Mouse (Mus musculus): ENCODE data around the gene Slc9a8. TPM values are rescaled to one million over a fixed set of nuclear protein-coding genes. Genes with fewer than 3 reads are reported as not detected.

Gene Slc9a8
- polyA plus RNA-seq, 1 experiment from 2014 or later, result 16.2 TPM

- Histone ChIP-seq H3K36me3 (ENCODE audit: control insufficient read depth, insufficient read depth, low read length) (peaks cover 17% of the 10 kb centered on the region), H3K4me3 (ENCODE audit: low read depth, low read length) (no peak overlapping the region), H3K27me3 (ENCODE audit: control insufficient read depth, insufficient read depth, low read length) (no peaks in the 10 kb centered on the region), H3K9ac (ENCODE audit: low read length) (no peak overlapping the region), H3K4me2 (ENCODE audit: low read depth) (no peak overlapping the region), H3K4me1 (ENCODE audit: control insufficient read depth, insufficient read depth, low read length) (peaks cover 6% of the 10 kb centered on the region; the same call in 1 of the 2 replicates), H3K9me3 (ENCODE audit: control insufficient read depth, low read length) (no peaks in the 10 kb centered on the region), H3K27ac (ENCODE audit: low read depth, low read length) (no peak overlapping the region)
- 91% methylated on average over 4 of the region's 4 CpGs for WGBS
- ATAC-seq (ENCODE audit: insufficient read depth, low FRiP score, low TSS enrichment) (no peak), DNase-seq (ENCODE audit: low spot score) (no peak)
Observed at GRCm38 (mm10) chr2:167508569-167508968, 87.1 kb downstream of the Slc9a8 start.

- Histone ChIP-seq H3K9me3 (ENCODE audit: control insufficient read depth, low read length) (no peaks in the 10 kb centered on the region), H3K36me3 (ENCODE audit: control insufficient read depth, insufficient read depth, low read length) (peaks cover 24% of the 10 kb centered on the region), H3K27me3 (ENCODE audit: control insufficient read depth, insufficient read depth, low read length) (no peaks in the 10 kb centered on the region), H3K4me3 (ENCODE audit: low read depth, low read length) (no peak overlapping the region), H3K4me1 (ENCODE audit: control insufficient read depth, insufficient read depth, low read length) (no peaks in the 10 kb centered on the region; the same call in 1 of the 2 replicates), H3K9ac (ENCODE audit: low read length) (no peak overlapping the region), H3K27ac (ENCODE audit: low read depth, low read length) (no peak overlapping the region), H3K4me2 (ENCODE audit: low read depth) (no peak overlapping the region)
- 92% methylated on average over 3 of the region's 3 CpGs for WGBS
- DNase-seq (ENCODE audit: low spot score) (no peak), ATAC-seq (ENCODE audit: insufficient read depth, low FRiP score, low TSS enrichment) (no peak)
Observed at GRCm38 (mm10) chr2:167510485-167510884, 89.0 kb downstream of the Slc9a8 start.

GRCm38 (mm10) chr2:167512365-167512764 is 90.9 kb downstream of the Slc9a8 start:
- H3K4me3 ChIP-seq (ENCODE audit: low read depth, low read length), result no peak overlapping the region
- no peak overlapping the region for H3K9ac ChIP-seq (ENCODE audit: low read length)
- ATAC-seq (ENCODE audit: insufficient read depth, low FRiP score, low TSS enrichment) (no peak), DNase-seq (ENCODE audit: low spot score) (no peak)
- H3K27ac ChIP-seq (ENCODE audit: low read depth, low read length), result no peak overlapping the region
- H3K4me2 ChIP-seq (ENCODE audit: low read depth), result no peak overlapping the region
- 96% methylated on average over 9 of the region's 9 CpGs for WGBS
- peaks cover 31% of the 10 kb centered on the region for H3K36me3 ChIP-seq (ENCODE audit: control insufficient read depth, insufficient read depth, low read length)
- H3K4me1 ChIP-seq (ENCODE audit: control insufficient read depth, insufficient read depth, low read length), result no peaks in the 10 kb centered on the region
- H3K27me3 ChIP-seq (ENCODE audit: control insufficient read depth, insufficient read depth, low read length), result no peaks in the 10 kb centered on the region
- H3K9me3 ChIP-seq (ENCODE audit: control insufficient read depth, low read length), result no peaks in the 10 kb centered on the region

GRCm38 (mm10) chr2:167512970-167513369 is 91.5 kb downstream of the Slc9a8 start:
- no peak for DNase-seq (ENCODE audit: low spot score)

GRCm38 (mm10) chr2:167514641-167515040 is 93.1 kb downstream of the Slc9a8 start:
- no peak overlapping the region for H3K4me2 ChIP-seq (ENCODE audit: low read depth)
- no peak overlapping the region for H3K27ac ChIP-seq (ENCODE audit: low read depth, low read length)
- no peak overlapping the region for H3K9ac ChIP-seq (ENCODE audit: low read length)
- no peak for DNase-seq (ENCODE audit: low spot score)
- 96% methylated on average over 4 of the region's 4 CpGs for WGBS
- H3K4me1 ChIP-seq (ENCODE audit: control insufficient read depth, insufficient read depth, low read length), result no peaks in the 10 kb centered on the region
- no peak for ATAC-seq (ENCODE audit: insufficient read depth, low FRiP score, low TSS enrichment)
- peaks cover 29% of the 10 kb centered on the region for H3K36me3 ChIP-seq (ENCODE audit: control insufficient read depth, insufficient read depth, low read length)
- no peaks in the 10 kb centered on the region for H3K9me3 ChIP-seq (ENCODE audit: control insufficient read depth, low read length)
- no peak overlapping the region for H3K4me3 ChIP-seq (ENCODE audit: low read depth, low read length)
- H3K27me3 ChIP-seq (ENCODE audit: control insufficient read depth, insufficient read depth, low read length), result no peaks in the 10 kb centered on the region

More at GRCm38 (mm10) chr2:167512970-167513369, 91.5 kb downstream of the Slc9a8 start:
- H3K9ac ChIP-seq (ENCODE audit: low read length), result no peak overlapping the region
- H3K9me3 ChIP-seq (ENCODE audit: control insufficient read depth, low read length), result no peaks in the 10 kb centered on the region
- H3K27ac ChIP-seq (ENCODE audit: low read depth, low read length), result no peak overlapping the region
- 91% methylated on average over 5 of the region's 5 CpGs for WGBS
- peaks cover 35% of the 10 kb centered on the region for H3K36me3 ChIP-seq (ENCODE audit: control insufficient read depth, insufficient read depth, low read length)
- H3K4me2 ChIP-seq (ENCODE audit: low read depth), result no peak overlapping the region
- no peaks in the 10 kb centered on the region for H3K27me3 ChIP-seq (ENCODE audit: control insufficient read depth, insufficient read depth, low read length)
- H3K4me1 ChIP-seq (ENCODE audit: control insufficient read depth, insufficient read depth, low read length), result no peaks in the 10 kb centered on the region
- no peak for ATAC-seq (ENCODE audit: insufficient read depth, low FRiP score, low TSS enrichment)
- H3K4me3 ChIP-seq (ENCODE audit: low read depth, low read length), result no peak overlapping the region

GRCm38 (mm10) chr2:167515688-167516087 is 94.2 kb downstream of the Slc9a8 start:
- DNase-seq (ENCODE audit: low spot score) (no peak), ATAC-seq (ENCODE audit: insufficient read depth, low FRiP score, low TSS enrichment) (no peak)
- Histone ChIP-seq H3K4me3 (ENCODE audit: low read depth, low read length) (no peak overlapping the region), H3K4me1 (ENCODE audit: control insufficient read depth, insufficient read depth, low read length) (no peaks in the 10 kb centered on the region), H3K4me2 (ENCODE audit: low read depth) (no peak overlapping the region), H3K27ac (ENCODE audit: low read depth, low read length) (no peak overlapping the region), H3K27me3 (ENCODE audit: control insufficient read depth, insufficient read depth, low read length) (no peaks in the 10 kb centered on the region), H3K9me3 (ENCODE audit: control insufficient read depth, low read length) (no peaks in the 10 kb centered on the region), H3K36me3 (ENCODE audit: control insufficient read depth, insufficient read depth, low read length) (peaks cover 29% of the 10 kb centered on the region), H3K9ac (ENCODE audit: low read length) (no peak overlapping the region)
- 94% methylated on average over 5 of the region's 5 CpGs for WGBS

- WGBS, result 82% methylated on average over 5 of the region's 5 CpGs
- Histone ChIP-seq H3K9ac (ENCODE audit: low read length) (no peak overlapping the region), H3K36me3 (ENCODE audit: control insufficient read depth, insufficient read depth, low read length) (peaks cover 17% of the 10 kb centered on the region), H3K27ac (ENCODE audit: low read depth, low read length) (no peak overlapping the region), H3K4me1 (ENCODE audit: control insufficient read depth, insufficient read depth, low read length) (no peaks in the 10 kb centered on the region), H3K4me3 (ENCODE audit: low read depth, low read length) (no peak overlapping the region), H3K27me3 (ENCODE audit: control insufficient read depth, insufficient read depth, low read length) (no peaks in the 10 kb centered on the region), H3K4me2 (ENCODE audit: low read depth) (no peak overlapping the region), H3K9me3 (ENCODE audit: control insufficient read depth, low read length) (no peaks in the 10 kb centered on the region)
- ATAC-seq (ENCODE audit: insufficient read depth, low FRiP score, low TSS enrichment) (no peak), DNase-seq (ENCODE audit: low spot score) (no peak)
Observed at GRCm38 (mm10) chr2:167519606-167520252, 98.2 kb downstream of the Slc9a8 start.

Other genes with a start within 250 kb of the Slc9a8 start
- gene Kcnb1, start 231.6 kb upstream of the Slc9a8 start, polyA plus RNA-seq (2014; fragmentation: Nextera tagmentation; extraction: Ambion mirVana), result 1.1 TPM in 2 replicates
- gene Ptgis, start 181.1 kb upstream of the Slc9a8 start, polyA plus RNA-seq (2014; fragmentation: Nextera tagmentation; extraction: Ambion mirVana), result 10.6 and 10.7 TPM in 2 replicates
- gene B4galt5, start 72.5 kb upstream of the Slc9a8 start, polyA plus RNA-seq (2014; fragmentation: Nextera tagmentation; extraction: Ambion mirVana), result 26.9 and 32.2 TPM in 2 replicates
- 150 and 161 TPM in 2 replicates for gene Rnf114, start 70.9 kb downstream of the Slc9a8 start, polyA plus RNA-seq (2014; fragmentation: Nextera tagmentation; extraction: Ambion mirVana)
- gene Spata2, start 71.2 kb downstream of the Slc9a8 start, polyA plus RNA-seq (2014; fragmentation: Nextera tagmentation; extraction: Ambion mirVana), result 23.1 and 24.6 TPM in 2 replicates
- gene Snai1, start 116.5 kb downstream of the Slc9a8 start, polyA plus RNA-seq (2014; fragmentation: Nextera tagmentation; extraction: Ambion mirVana), result 32.3 and 39.7 TPM in 2 replicates
- 291 and 297 TPM in 2 replicates for gene Ube2v1, start 210.4 kb downstream of the Slc9a8 start, polyA plus RNA-seq (2014; fragmentation: Nextera tagmentation; extraction: Ambion mirVana)
- 7.0 TPM in 1 of 2 replicates, not detected in the other for gene Gm20431, start 239.8 kb downstream of the Slc9a8 start, polyA plus RNA-seq (2014; fragmentation: Nextera tagmentation; extraction: Ambion mirVana)

All from neural tube, embryonic 11.5 days (tissue).